Mouse (Mus musculus) embryonic facial prominence, embryonic 11.5 days (tissue): ENCODE measurements around the gene H2-Q7. TPM values are rescaled to one million over a fixed set of nuclear protein-coding genes. Genes with fewer than 3 reads are reported as not detected.
"Not testable (repeated sequence)": the region's sequence is repeated elsewhere in the genome, so short reads cannot be mapped to it uniquely, and the experiment has no call there.

Experiments used
- ATAC-seq: fragments of 200-750 bp; cut with Nextera tagmentation; replicated peaks from 2 replicates; pipeline ENCODE4 v1.8.0; 2017; ENCODE audit warnings: low read depth; ENCODE audit not compliant: insufficient number of reproducible peaks, low FRiP score, low TSS enrichment
- DNase-seq: peaks from one replicate; pipeline ENCODE4 v3.0.0-alpha.2; 2015; ENCODE audit warnings: low spot score
- H3K27ac ChIP-seq: fragments of 300-500 bp; sonication (generic); replicated peaks from 2 replicates; pipeline ENCODE4 v1.5.1; 2014; ENCODE audit warnings: mild to moderate bottlenecking, low read depth, low read length, control low read depth
- H3K27me3 ChIP-seq: fragments of 300-500 bp; sonication (generic); 2 replicates; pipeline ENCODE4 v1.6.1; 2014; ENCODE audit warnings: mild to moderate bottlenecking, low read length, moderate library complexity, mixed read lengths; ENCODE audit not compliant: control insufficient read depth, insufficient read depth
- H3K36me3 ChIP-seq: fragments of 300-500 bp; sonication (generic); replicated peaks from 2 replicates; pipeline ENCODE4 v1.6.1; 2014; ENCODE audit warnings: low read depth, mild to moderate bottlenecking, low read length, moderate library complexity, mixed read lengths; ENCODE audit not compliant: control insufficient read depth, insufficient read depth
- H3K4me1 ChIP-seq: fragments of 300-500 bp; sonication (generic); 2 replicates; pipeline ENCODE4 v1.6.1; 2014; ENCODE audit warnings: low read length, mixed read lengths; ENCODE audit not compliant: control insufficient read depth, insufficient read depth
- H3K4me2 ChIP-seq: fragments of 300-500 bp; sonication (generic); 2 replicates; pipeline ENCODE4 v1.6.1; 2014; ENCODE audit warnings: low read depth, mild to moderate bottlenecking, control low read depth, low read length, moderate library complexity
- H3K4me3 ChIP-seq: fragments of 300-500 bp; sonication (generic); 2 replicates; pipeline ENCODE4 v1.5.1; 2014; ENCODE audit warnings: low read depth, low read length, control low read depth
- H3K9ac ChIP-seq: fragments of 300-500 bp; sonication (generic); replicated peaks from 2 replicates; pipeline ENCODE4 v1.6.1; 2014; ENCODE audit warnings: mild to moderate bottlenecking, control low read depth, low read length
- H3K9me3 ChIP-seq: fragments of 300-500 bp; sonication (generic); replicated peaks from 2 replicates; pipeline ENCODE4 v1.6.1; 2016; ENCODE audit warnings: mild to moderate bottlenecking, low read length, inconsistent platforms, mixed read lengths; ENCODE audit not compliant: control insufficient read depth
- WGBS: fragments of 180-500 bp; shearing (Covaris S2); extraction: QIAGEN DNeasy Blood & Tissue Kit; methylation state at CpG from one replicate; pipeline ENCODE4 v1.1.7; 2014; 5-methylcytosine and 5-hydroxymethylcytosine counted together
- polyA plus RNA-seq: library from polyadenylated mRNA; unstranded; fragments of >200 nt; fragmentation: Nextera tagmentation; extraction: Ambion mirVana; gene quantifications from 2 replicates; pipeline ENCODE4 v1.2.1, GENCODE M21; 2014

The H2-Q7 gene
- polyA plus RNA-seq, 1 experiment from 2014 or later: 8.8 TPM

DNA sequence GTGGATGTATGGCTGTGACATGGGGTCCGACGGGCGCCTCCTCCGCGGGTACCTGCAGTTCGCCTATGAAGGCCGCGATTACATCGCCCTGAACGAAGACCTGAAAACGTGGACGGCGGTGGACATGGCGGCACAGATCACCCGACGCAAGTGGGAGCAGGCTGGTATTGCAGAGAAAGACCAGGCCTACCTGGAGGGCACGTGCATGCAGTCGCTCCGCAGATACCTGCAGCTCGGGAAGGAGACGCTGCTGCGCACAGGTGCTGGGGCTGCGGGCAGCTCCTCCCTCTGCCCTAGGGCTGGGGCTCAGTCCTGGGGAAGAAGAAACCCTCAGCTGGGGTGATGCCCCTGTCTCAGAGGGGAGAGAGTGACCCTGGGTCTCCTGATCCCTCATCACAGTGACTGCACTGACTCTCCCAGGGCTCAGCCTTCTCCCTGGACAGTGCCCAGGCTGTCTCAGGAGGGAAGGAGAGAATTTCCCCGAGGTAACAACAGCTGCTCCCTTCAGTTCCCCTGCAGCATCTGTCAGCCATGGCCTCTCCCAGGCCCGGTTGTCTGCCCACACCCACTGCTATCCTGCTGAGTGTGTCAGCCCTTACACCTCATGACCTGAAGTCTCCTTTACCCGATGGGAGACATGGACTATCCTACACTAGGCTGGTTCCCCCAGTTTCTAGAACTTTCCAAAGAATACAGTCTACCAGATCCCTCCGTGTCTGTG is 1.1 kb downstream of the H2-Q7 start:
- not testable (repeated sequence) for H3K27ac ChIP-seq, ATAC-seq, DNase-seq, H3K4me3 ChIP-seq, H3K9ac ChIP-seq, H3K36me3 ChIP-seq, H3K4me1 ChIP-seq, H3K4me2 ChIP-seq, H3K27me3 ChIP-seq, H3K9me3 ChIP-seq
- WGBS: 42% methylated on average over 24 of the region's 27 CpGs

GRCm38 (mm10) chr17:35442376-35442775 is 3.4 kb downstream of the H2-Q7 start:
- H3K4me1 ChIP-seq, H3K4me3 ChIP-seq, DNase-seq, H3K27ac ChIP-seq, H3K9me3 ChIP-seq, H3K9ac ChIP-seq, H3K36me3 ChIP-seq, ATAC-seq, H3K27me3 ChIP-seq, H3K4me2 ChIP-seq: not testable (repeated sequence)
- 75% methylated on average over 2 of the region's 2 CpGs for WGBS

DNA sequence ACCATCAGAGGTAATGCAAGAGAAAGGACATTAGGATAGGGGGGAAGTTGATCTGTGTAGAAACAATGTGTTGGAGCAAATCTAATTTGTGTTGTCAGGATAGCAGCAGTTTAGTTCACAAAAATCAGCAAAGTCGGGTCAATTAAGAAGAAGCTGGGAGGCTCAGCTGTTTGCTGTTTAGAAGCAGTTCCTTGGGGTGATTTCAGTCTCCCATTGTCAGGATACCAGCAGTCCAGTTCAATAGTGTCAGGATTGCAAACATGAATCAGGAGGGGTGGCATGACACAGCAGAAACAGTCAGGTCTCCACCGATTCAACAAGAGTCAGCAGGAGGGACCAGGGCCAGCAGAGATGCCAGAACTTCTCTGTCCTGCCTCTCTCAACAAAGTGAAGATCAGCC is 5.6 kb downstream of the H2-Q7 start:
- not testable (repeated sequence) for ATAC-seq, H3K4me1 ChIP-seq, H3K36me3 ChIP-seq, DNase-seq, H3K27me3 ChIP-seq, H3K9me3 ChIP-seq, H3K4me3 ChIP-seq, H3K27ac ChIP-seq, H3K9ac ChIP-seq, H3K4me2 ChIP-seq
- 92% methylated on average over 2 of the region's 2 CpGs for WGBS

DNA sequence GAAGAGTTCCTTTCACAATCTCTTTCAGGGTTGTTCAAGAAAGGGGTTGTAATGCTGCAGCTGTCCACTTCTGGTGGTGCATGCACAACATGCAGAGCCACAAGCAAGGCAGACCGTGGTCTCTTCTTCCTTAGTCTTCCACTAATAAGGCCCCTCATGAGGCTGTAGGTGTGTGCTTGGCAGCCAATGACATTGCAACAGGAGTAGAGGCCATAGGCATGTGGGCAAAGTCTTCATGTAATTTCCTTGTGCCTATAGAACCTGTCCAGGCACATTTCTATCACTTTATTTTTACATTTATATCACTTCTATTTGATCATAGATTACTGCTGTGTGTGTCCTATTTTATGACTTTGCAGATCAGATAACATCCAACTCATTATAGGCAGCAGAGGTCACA is 19.3 kb downstream of the H2-Q7 start:
- H3K9ac ChIP-seq, H3K27ac ChIP-seq, ATAC-seq, H3K9me3 ChIP-seq, H3K4me2 ChIP-seq, H3K4me1 ChIP-seq, H3K27me3 ChIP-seq, DNase-seq, H3K36me3 ChIP-seq, H3K4me3 ChIP-seq: not testable (repeated sequence)
- no CpG with 5 or more reads among the region's 1 CpGs for WGBS

DNA sequence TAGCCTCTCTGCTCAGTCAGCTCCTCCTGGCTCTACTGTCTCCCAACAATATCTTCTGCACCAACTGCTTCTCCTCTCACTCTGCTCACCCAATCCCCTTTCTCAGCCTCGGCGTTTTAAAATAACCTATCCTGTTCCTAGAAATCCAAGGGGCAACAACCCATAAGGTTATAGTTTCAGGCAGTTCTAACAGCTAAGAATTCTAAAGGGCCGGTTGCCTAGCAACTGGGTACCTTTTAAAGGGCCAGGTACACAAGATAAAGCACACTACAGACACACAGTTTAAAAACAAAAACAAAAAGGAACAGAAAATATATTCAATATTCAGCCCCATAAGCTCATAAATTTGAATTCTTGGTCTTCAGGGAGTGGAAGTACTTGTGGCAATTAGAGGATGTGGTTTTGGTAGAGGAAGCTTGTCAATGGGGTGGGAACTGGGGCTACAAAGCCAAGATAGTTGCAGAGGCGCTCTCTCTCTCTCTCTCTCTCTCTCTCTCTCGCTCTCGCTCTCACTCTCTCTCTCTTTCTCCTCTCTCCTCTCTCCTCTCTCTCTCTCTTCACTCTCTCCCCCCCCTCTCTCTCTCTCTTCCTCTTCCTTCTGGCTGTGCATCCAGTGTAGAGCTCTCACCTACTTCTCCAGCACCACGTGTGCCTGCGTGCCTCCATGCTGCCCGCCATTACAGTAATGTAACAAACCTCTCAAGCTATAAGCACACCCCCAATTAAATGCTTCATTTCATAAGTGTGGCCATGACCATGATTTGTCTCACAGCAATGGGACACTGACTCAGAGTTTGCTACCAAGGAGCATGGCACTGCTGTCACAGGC is 21.8 kb downstream of the H2-Q7 start:
- not testable (repeated sequence) for H3K4me3 ChIP-seq, H3K36me3 ChIP-seq, H3K4me1 ChIP-seq, H3K9ac ChIP-seq, ATAC-seq, H3K27ac ChIP-seq, DNase-seq, H3K27me3 ChIP-seq, H3K4me2 ChIP-seq, H3K9me3 ChIP-seq
- WGBS: 74% methylated on average over 3 of the region's 9 CpGs

- H3K4me1 ChIP-seq, ATAC-seq, H3K4me2 ChIP-seq, H3K9me3 ChIP-seq, H3K36me3 ChIP-seq, H3K9ac ChIP-seq, H3K27ac ChIP-seq, H3K4me3 ChIP-seq: not testable (repeated sequence)
- 7% methylated on average over 8 of the region's 8 CpGs for WGBS
- H3K27me3 ChIP-seq: peaks cover 16% of the 10 kb centered on the region
- DNase-seq: peak; percentile 64
Observed at GRCm38 (mm10) chr17:35465651-35466050, 26.7 kb downstream of the H2-Q7 start.

- DNase-seq, H3K4me2 ChIP-seq, H3K9me3 ChIP-seq, ATAC-seq, H3K4me1 ChIP-seq, H3K4me3 ChIP-seq, H3K27ac ChIP-seq, H3K36me3 ChIP-seq, H3K9ac ChIP-seq: not testable (repeated sequence)
- 73% methylated on average over 3 of the region's 3 CpGs for WGBS
- peaks cover 19% of the 10 kb centered on the region for H3K27me3 ChIP-seq
Observed at GRCm38 (mm10) chr17:35468936-35469335, 30.0 kb downstream of the H2-Q7 start.
